Mouse (Mus musculus): ENCODE measurements at regions not wholly inside any gene's neighbourhood (a gene's known extent, or its start where the extent isn't known, plus 50 kb on each side); places are given as distances from the start of the nearest gene placed in this dataset.

DNA sequence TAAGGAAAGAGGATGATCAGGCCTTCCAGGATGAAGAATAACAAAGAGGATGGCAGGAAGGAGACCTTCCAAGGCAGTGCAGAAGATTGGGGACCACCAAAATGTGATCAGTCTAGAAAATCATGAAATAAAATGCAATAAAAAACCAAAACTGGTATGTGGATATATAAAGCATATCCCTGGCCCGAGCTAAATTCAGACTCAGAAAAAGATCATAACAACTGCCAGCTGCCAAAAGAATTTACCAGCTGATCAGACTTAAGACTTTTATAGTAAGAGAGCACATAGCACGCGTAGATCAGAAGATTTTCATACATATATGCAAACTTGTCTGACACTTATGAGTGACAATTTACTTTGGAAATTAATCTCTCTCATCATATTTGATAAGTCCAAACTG lies 767.5 kb upstream of the Zeb2 start:
- TF ChIP-seq CTCF (IDR thresholded peaks at IDR 0.05; ENCODE audit: low read depth, low read length) (no peak), POLR2A (IDR thresholded peaks at IDR 0.05; ENCODE audit: insufficient read depth, low read length) (no peak), EP300 (IDR thresholded peaks at IDR 0.05; ENCODE audit: insufficient read depth, low read depth, low read length) (no peak)
